Mouse (Mus musculus): ENCODE results near the gene Mmp14. TPM values are rescaled to one million over a fixed set of nuclear protein-coding genes. Genes with fewer than 3 reads are reported as not detected.
A peak's percentile ranks its signal among the peaks of the same experiment; 100 is the strongest.

Gene Mmp14
- polyA plus RNA-seq, 1 experiment = 118 TPM

DNA sequence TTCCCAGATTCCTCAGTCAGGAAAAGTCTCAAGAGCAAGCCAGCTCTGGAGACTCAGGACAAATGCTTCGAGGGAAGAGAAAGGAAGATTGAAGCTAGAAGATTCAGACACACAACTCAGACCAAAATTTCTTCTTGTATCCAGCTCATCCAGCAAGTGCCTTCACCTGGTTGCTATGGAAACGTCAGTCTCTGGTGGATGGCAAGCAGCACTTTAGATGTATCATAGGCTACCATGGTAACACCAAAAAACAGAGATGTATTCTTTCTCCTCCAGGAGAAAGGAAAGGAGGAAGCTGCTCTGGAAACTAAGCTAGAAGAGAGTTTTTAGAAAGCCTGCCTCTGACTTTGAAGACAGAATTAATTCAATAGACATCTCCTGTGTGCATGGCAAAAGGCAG, 56.3 kb downstream of the Mmp14 start:
- H3ac ChIP-seq (ENCODE audit: control insufficient read depth, insufficient read length, low read depth) = no peak overlapping the region
- no peaks in the 10 kb centered on the region for H3K79me3 ChIP-seq (ENCODE audit: low read depth)
- H3K79me2 ChIP-seq (ENCODE audit: control insufficient read depth, insufficient read depth) = no peaks in the 10 kb centered on the region
- no peaks in the 10 kb centered on the region for H3K27me3 ChIP-seq (ENCODE audit: control insufficient read depth, insufficient read depth, insufficient read length)
- H3K4me3 ChIP-seq (ENCODE audit: insufficient read depth, poor library complexity, severe bottlenecking) = no peak overlapping the region
- TF ChIP-seq MAX (IDR thresholded peaks at IDR 0.05) (no peak), MYOG (IDR thresholded peaks at IDR 0.05; ENCODE audit: control insufficient read depth, extremely low read depth, insufficient read length) (no peak), CEBPB (IDR thresholded peaks at IDR 0.05; ENCODE audit: low read depth) (no peak), USF1 (IDR thresholded peaks at IDR 0.05; ENCODE audit: low read depth) (no peak), CTCF (IDR thresholded peaks at IDR 0.05; ENCODE audit: control insufficient read depth, insufficient read depth, insufficient read length) (no peak), MYOD1 (IDR thresholded peaks at IDR 0.05; ENCODE audit: control insufficient read depth, insufficient read length, low read depth) (no peak), FOSL1 (IDR thresholded peaks at IDR 0.05; ENCODE audit: insufficient read depth, low read length, poor library complexity, severe bottlenecking) (no peak)
- no peaks in the 10 kb centered on the region for H3K36me3 ChIP-seq (ENCODE audit: control insufficient read depth, insufficient read depth)

DNA sequence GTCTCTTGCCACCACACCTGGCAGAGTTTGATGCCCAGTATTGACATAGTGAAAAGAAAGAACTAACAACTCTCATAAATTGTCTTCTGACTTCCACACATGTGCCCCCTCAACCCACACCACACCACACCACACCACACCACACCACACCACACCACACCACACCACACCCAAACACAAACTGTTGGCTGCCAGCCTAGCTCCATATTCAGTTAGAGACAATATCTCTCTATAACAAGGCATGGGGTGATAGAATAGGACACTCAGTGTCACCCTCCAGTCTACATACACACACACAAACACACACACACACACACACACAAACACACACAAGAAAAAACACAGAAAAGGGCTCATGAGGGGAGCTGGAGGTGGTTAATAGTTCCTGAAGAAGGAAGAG, 56.9 kb downstream of the Mmp14 start:
- H3K79me2 ChIP-seq (ENCODE audit: control insufficient read depth, insufficient read depth) = no peaks in the 10 kb centered on the region
- TF ChIP-seq MAX (IDR thresholded peaks at IDR 0.05) (no peak), FOSL1 (IDR thresholded peaks at IDR 0.05; ENCODE audit: insufficient read depth, low read length, poor library complexity, severe bottlenecking) (no peak), MYOD1 (IDR thresholded peaks at IDR 0.05; ENCODE audit: control insufficient read depth, insufficient read length, low read depth) (no peak), CTCF (IDR thresholded peaks at IDR 0.05; ENCODE audit: control insufficient read depth, insufficient read depth, insufficient read length) (no peak), CEBPB (IDR thresholded peaks at IDR 0.05; ENCODE audit: low read depth) (no peak), USF1 (IDR thresholded peaks at IDR 0.05; ENCODE audit: low read depth) (no peak), MYOG (IDR thresholded peaks at IDR 0.05; ENCODE audit: control insufficient read depth, extremely low read depth, insufficient read length) (no peak)
- no peaks in the 10 kb centered on the region for H3K79me3 ChIP-seq (ENCODE audit: low read depth)
- H3K4me3 ChIP-seq (ENCODE audit: insufficient read depth, poor library complexity, severe bottlenecking) = no peak overlapping the region
- H3ac ChIP-seq (ENCODE audit: control insufficient read depth, insufficient read length, low read depth) = no peak overlapping the region
- no peaks in the 10 kb centered on the region for H3K27me3 ChIP-seq (ENCODE audit: control insufficient read depth, insufficient read depth, insufficient read length)
- H3K36me3 ChIP-seq (ENCODE audit: control insufficient read depth, insufficient read depth) = no peaks in the 10 kb centered on the region

DNA sequence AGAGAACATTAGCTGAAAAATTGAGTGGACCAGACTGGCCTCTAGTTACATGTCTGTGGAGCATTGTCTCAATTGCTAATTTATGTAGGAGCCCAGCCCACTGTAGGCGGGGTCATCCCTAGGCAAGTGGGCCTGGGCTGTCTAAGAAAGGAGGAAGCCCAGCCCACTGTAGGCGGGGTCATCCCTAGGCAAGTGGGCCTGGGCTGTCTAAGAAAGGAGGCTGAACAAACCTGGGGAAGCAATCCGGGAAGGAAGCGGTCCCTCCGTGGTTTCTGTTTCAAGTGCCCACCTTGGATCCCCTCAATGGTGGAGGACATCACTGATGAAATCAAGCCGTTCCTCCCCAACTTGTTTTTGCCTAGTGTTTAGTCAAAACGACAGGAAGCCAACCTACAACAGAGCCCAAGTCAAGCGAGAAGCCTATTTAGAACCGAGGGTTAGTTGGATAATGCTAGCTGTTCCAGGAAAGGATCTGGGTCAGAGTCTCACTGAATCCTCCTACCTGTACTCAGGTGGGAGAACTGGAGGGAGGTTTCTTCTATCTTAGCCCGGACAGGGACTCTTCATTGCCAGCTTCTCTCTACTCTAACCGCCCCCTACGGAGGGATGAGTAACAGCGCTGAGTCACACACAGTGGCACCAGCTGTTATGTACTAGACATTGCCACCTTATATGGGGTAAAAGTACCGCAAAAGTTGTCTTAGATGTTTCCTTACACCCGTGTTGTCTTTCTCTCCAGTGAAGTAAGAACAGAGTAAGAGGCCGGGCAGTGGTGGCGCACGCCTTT, 61.1 kb downstream of the Mmp14 start:
- H3K36me3 ChIP-seq (ENCODE audit: control insufficient read depth, insufficient read depth) = no peaks in the 10 kb centered on the region
- no peak overlapping the region for H3ac ChIP-seq (ENCODE audit: control insufficient read depth, insufficient read length, low read depth)
- H3K27me3 ChIP-seq (ENCODE audit: control insufficient read depth, insufficient read depth, insufficient read length) = no peaks in the 10 kb centered on the region
- no peak overlapping the region for H3K4me3 ChIP-seq (ENCODE audit: insufficient read depth, poor library complexity, severe bottlenecking)
- H3K79me3 ChIP-seq (ENCODE audit: low read depth) = no peaks in the 10 kb centered on the region
- TF ChIP-seq MYOG (IDR thresholded peaks at IDR 0.05; ENCODE audit: control insufficient read depth, extremely low read depth, insufficient read length) (no peak), CEBPB (IDR thresholded peaks at IDR 0.05; ENCODE audit: low read depth) (no peak), USF1 (IDR thresholded peaks at IDR 0.05; ENCODE audit: low read depth) (no peak), FOSL1 (IDR thresholded peaks at IDR 0.05; ENCODE audit: insufficient read depth, low read length, poor library complexity, severe bottlenecking) (peak; percentile 92), CTCF (IDR thresholded peaks at IDR 0.05; ENCODE audit: control insufficient read depth, insufficient read depth, insufficient read length) (no peak), MYOD1 (IDR thresholded peaks at IDR 0.05; ENCODE audit: control insufficient read depth, insufficient read length, low read depth) (peak; percentile 83)
- no peaks in the 10 kb centered on the region for H3K79me2 ChIP-seq (ENCODE audit: control insufficient read depth, insufficient read depth)

DNA sequence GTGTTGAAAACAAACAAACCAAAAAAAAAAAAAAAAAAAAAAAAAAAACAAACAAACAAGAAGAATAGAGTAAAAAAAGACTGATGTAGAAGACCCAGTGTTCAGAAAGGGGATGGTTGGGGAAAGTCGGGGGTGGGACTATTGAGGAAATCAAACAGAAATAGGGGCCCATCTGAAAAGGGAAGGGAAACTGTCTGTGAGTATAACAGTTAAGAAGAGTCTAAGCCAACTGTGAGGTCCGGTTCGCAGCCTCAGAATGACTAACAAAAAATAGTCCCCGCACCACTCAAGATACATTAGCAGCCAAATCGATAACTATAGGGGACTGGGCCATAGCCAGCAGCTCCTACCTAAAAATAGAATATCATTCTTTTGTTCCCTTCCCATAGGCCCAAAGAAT, 61.8 kb downstream of the Mmp14 start:
- TF ChIP-seq USF1 (IDR thresholded peaks at IDR 0.05; ENCODE audit: low read depth) = no peak
- TF ChIP-seq CTCF (IDR thresholded peaks at IDR 0.05; ENCODE audit: control insufficient read depth, insufficient read depth, insufficient read length) = no peak
- no peak for TF ChIP-seq MAX (IDR thresholded peaks at IDR 0.05)
- no peak for TF ChIP-seq CEBPB (IDR thresholded peaks at IDR 0.05; ENCODE audit: low read depth)
- no peak for TF ChIP-seq FOSL1 (IDR thresholded peaks at IDR 0.05; ENCODE audit: insufficient read depth, low read length, poor library complexity, severe bottlenecking)
- no peak for TF ChIP-seq MYOG (IDR thresholded peaks at IDR 0.05; ENCODE audit: control insufficient read depth, extremely low read depth, insufficient read length)
- H3K79me3 ChIP-seq (ENCODE audit: low read depth) = no peaks in the 10 kb centered on the region
- H3K36me3 ChIP-seq (ENCODE audit: control insufficient read depth, insufficient read depth) = no peaks in the 10 kb centered on the region
- no peaks in the 10 kb centered on the region for H3K27me3 ChIP-seq (ENCODE audit: control insufficient read depth, insufficient read depth, insufficient read length)
- H3K79me2 ChIP-seq (ENCODE audit: control insufficient read depth, insufficient read depth) = no peaks in the 10 kb centered on the region
- H3K4me3 ChIP-seq (ENCODE audit: insufficient read depth, poor library complexity, severe bottlenecking) = no peak overlapping the region
- H3ac ChIP-seq (ENCODE audit: control insufficient read depth, insufficient read length, low read depth) = no peak overlapping the region

DNA sequence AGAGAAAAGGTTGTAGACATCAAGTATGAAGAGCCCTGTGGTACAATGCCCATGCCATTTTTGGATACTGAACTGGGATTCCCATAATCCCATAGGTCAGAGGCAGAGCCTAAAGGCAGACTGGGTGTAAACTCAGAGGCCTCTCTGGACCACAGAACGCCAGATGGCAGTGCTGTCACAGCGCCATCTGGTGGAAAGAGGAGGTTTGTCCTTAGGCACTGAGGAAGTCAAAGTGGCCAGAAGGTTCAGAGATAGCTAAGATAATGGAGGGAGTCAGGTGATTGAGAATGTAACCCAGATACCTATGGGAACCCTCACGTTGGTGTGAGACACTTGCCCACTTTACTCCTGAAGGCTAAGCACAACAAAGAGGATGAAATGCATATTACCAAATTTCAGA, 62.8 kb downstream of the Mmp14 start:
- TF ChIP-seq CTCF (IDR thresholded peaks at IDR 0.05; ENCODE audit: control insufficient read depth, insufficient read depth, insufficient read length) (peak; percentile 34), CEBPB (IDR thresholded peaks at IDR 0.05; ENCODE audit: low read depth) (no peak)
- H3ac ChIP-seq (ENCODE audit: control insufficient read depth, insufficient read length, low read depth) = no peak overlapping the region
- no peaks in the 10 kb centered on the region for H3K79me2 ChIP-seq (ENCODE audit: control insufficient read depth, insufficient read depth)

More for the DNA sequence above, 62.8 kb downstream of the Mmp14 start:
- Histone ChIP-seq H3K4me3 (ENCODE audit: insufficient read depth, poor library complexity, severe bottlenecking) (no peak overlapping the region), H3K27me3 (ENCODE audit: control insufficient read depth, insufficient read depth, insufficient read length) (no peaks in the 10 kb centered on the region), H3K36me3 (ENCODE audit: control insufficient read depth, insufficient read depth) (no peaks in the 10 kb centered on the region), H3K79me3 (ENCODE audit: low read depth) (no peaks in the 10 kb centered on the region)

Other genes starting within 250 kb of the Mmp14 start
- gene Dad1, start 177.5 kb upstream of the Mmp14 start, polyA plus RNA-seq (2012; fragmentation: generic; extraction: Trizol) = 262 TPM
- gene Abhd4, start 177.4 kb upstream of the Mmp14 start, polyA plus RNA-seq (2012; fragmentation: generic; extraction: Trizol) = 32.9 TPM
- gene Olfr49, start 146.7 kb upstream of the Mmp14 start, polyA plus RNA-seq (2012; fragmentation: generic; extraction: Trizol) = not detected
- gene Oxa1l, start 70.8 kb upstream of the Mmp14 start, polyA plus RNA-seq (2012; fragmentation: generic; extraction: Trizol) = 54.8 TPM
- 0.35 TPM for gene Slc7a7, start 13.8 kb upstream of the Mmp14 start, polyA plus RNA-seq (2012; fragmentation: generic; extraction: Trizol)
- gene Mrpl52, start 4.7 kb upstream of the Mmp14 start, polyA plus RNA-seq (2012; fragmentation: generic; extraction: Trizol) = 518 TPM
- 72.8 TPM for gene Lrp10, start 32.5 kb downstream of the Mmp14 start, polyA plus RNA-seq (2012; fragmentation: generic; extraction: Trizol)
- gene Rem2, start 44.5 kb downstream of the Mmp14 start, polyA plus RNA-seq (2012; fragmentation: generic; extraction: Trizol) = 0.56 TPM
- gene Prmt5, start 85.9 kb downstream of the Mmp14 start, polyA plus RNA-seq (2012; fragmentation: generic; extraction: Trizol) = 174 TPM
- gene Haus4, start 123.0 kb downstream of the Mmp14 start, polyA plus RNA-seq (2012; fragmentation: generic; extraction: Trizol) = 30.0 TPM
- gene Ajuba, start 145.9 kb downstream of the Mmp14 start, polyA plus RNA-seq (2012; fragmentation: generic; extraction: Trizol) = 50.7 TPM
- 6.0 TPM for gene 4931414P19Rik, start 174.4 kb downstream of the Mmp14 start, polyA plus RNA-seq (2012; fragmentation: generic; extraction: Trizol)
- gene Psmb5, start 186.4 kb downstream of the Mmp14 start, polyA plus RNA-seq (2012; fragmentation: generic; extraction: Trizol) = 469 TPM
- 0.01 TPM for gene Psmb11, start 189.8 kb downstream of the Mmp14 start, polyA plus RNA-seq (2012; fragmentation: generic; extraction: Trizol)
- gene Gm17606, start 209.3 kb downstream of the Mmp14 start, polyA plus RNA-seq (2012; fragmentation: generic; extraction: Trizol) = not detected
- 4.6 TPM for gene Cdh24, start 209.8 kb downstream of the Mmp14 start, polyA plus RNA-seq (2012; fragmentation: generic; extraction: Trizol)

Data from C2C12 (cell line).